Mouse (Mus musculus) forebrain, embryonic 15.5 days (tissue): Measurements from ENCODE around the gene Clec16a. TPM values are rescaled to one million over a fixed set of nuclear protein-coding genes. Genes with fewer than 3 reads are reported as not detected.

ENCODE experiments used
- polyA plus RNA-seq: library from polyadenylated mRNA; unstranded; fragments of >200 nt; fragmentation: Nextera tagmentation; extraction: Ambion mirVana; gene quantifications from 2 replicates; pipeline ENCODE4 v1.2.1, GENCODE M21; 2015

Clec16a gene
- polyA plus RNA-seq, 1 experiment from 2014 or later: 77.1 TPM

Other genes starting within 250 kb of the Clec16a start
- 5.9 and 7.2 TPM in 2 replicates for gene Emp2, start 231.4 kb upstream of the Clec16a start, polyA plus RNA-seq
- 2.4 and 3.0 TPM in 2 replicates for gene Tekt5, start 149.8 kb upstream of the Clec16a start, polyA plus RNA-seq
- 45.9 and 48.6 TPM in 2 replicates for gene Nubp1, start 133.4 kb upstream of the Clec16a start, polyA plus RNA-seq
- 52.1 and 53.0 TPM in 2 replicates for gene Tvp23a, start 98.0 kb upstream of the Clec16a start, polyA plus RNA-seq
- 0.37 and 0.51 TPM in 2 replicates for gene Ciita, start 65.3 kb upstream of the Clec16a start, polyA plus RNA-seq
- 18.1 and 18.3 TPM in 2 replicates for gene Dexi, start 2.3 kb upstream of the Clec16a start, polyA plus RNA-seq
- 1.7 and 2.1 TPM in 2 replicates for gene Socs1, start 240.2 kb downstream of the Clec16a start, polyA plus RNA-seq
- gene Tnp2, start 243.3 kb downstream of the Clec16a start, polyA plus RNA-seq: not detected in 2 replicates
- not detected in 2 replicates for gene Prm3, start 245.6 kb downstream of the Clec16a start, polyA plus RNA-seq